Mouse (Mus musculus) c-Kit-positive CD71-positive TER-119-negative erythroid progenitor cells, embryonic 14.5 days (primary cell): ENCODE results near the gene Aebp1.
"Not testable (repeated sequence)": the region's sequence is repeated elsewhere in the genome, so short reads cannot be mapped to it uniquely, and the experiment has no call there.

ENCODE experiments used
- DNase-seq: peaks from one replicate; pipeline ENCODE4 v3.0.0-alpha.2; 2013; ENCODE audit warnings: low read depth

Aebp1 gene

GRCm38 (mm10) chr11:5855902-5856301 is 5.8 kb upstream of the Aebp1 start:
- no peak for DNase-seq

GRCm38 (mm10) chr11:5856479-5857130 is 5.1 kb upstream of the Aebp1 start:
- no peak for DNase-seq

GRCm38 (mm10) chr11:5858723-5859122 is 3.0 kb upstream of the Aebp1 start:
- DNase-seq: no peak

GRCm38 (mm10) chr11:5859883-5860550 is 1.7 kb upstream of the Aebp1 start:
- DNase-seq: no peak

- DNase-seq: no peak
Measured at GRCm38 (mm10) chr11:5860639-5861038, 1.1 kb upstream of the Aebp1 start.

- no peak for DNase-seq
Measured at GRCm38 (mm10) chr11:5862394-5863105, 803 bp downstream of the Aebp1 start.

GRCm38 (mm10) chr11:5867196-5867595 is 5.4 kb downstream of the Aebp1 start:
- no peak for DNase-seq

GRCm38 (mm10) chr11:5868324-5868723 is 6.6 kb downstream of the Aebp1 start:
- no peak for DNase-seq

GRCm38 (mm10) chr11:5869331-5869730 is 7.6 kb downstream of the Aebp1 start:
- no peak for DNase-seq

- no peak for DNase-seq
Measured at GRCm38 (mm10) chr11:5870069-5870468, 8.3 kb downstream of the Aebp1 start.

GRCm38 (mm10) chr11:5872707-5873106 is 11.0 kb downstream of the Aebp1 start:
- DNase-seq: no peak

GRCm38 (mm10) chr11:5873192-5873591 is 11.4 kb downstream of the Aebp1 start:
- DNase-seq: no peak

GRCm38 (mm10) chr11:5877421-5877820 is 15.7 kb downstream of the Aebp1 start:
- no peak for DNase-seq

GRCm38 (mm10) chr11:5877921-5878526 is 16.3 kb downstream of the Aebp1 start, which contains the start of gene Pold2:
Pold2 (minus strand) TSS chr11:5878292.
- peak; percentile 98 for DNase-seq

GRCm38 (mm10) chr11:5878661-5879060 is 16.9 kb downstream of the Aebp1 start:
- no peak for DNase-seq

GRCm38 (mm10) chr11:5879905-5880304 is 18.2 kb downstream of the Aebp1 start:
- DNase-seq: peak; percentile 48

- DNase-seq: no peak
Measured at GRCm38 (mm10) chr11:5882518-5882917, 20.8 kb downstream of the Aebp1 start.

- peak; percentile 43 for DNase-seq
Measured at GRCm38 (mm10) chr11:5886187-5886586, 24.4 kb downstream of the Aebp1 start.

- no peak for DNase-seq
Measured at GRCm38 (mm10) chr11:5887250-5887649, 25.5 kb downstream of the Aebp1 start.

- not testable (repeated sequence) for DNase-seq
Measured at GRCm38 (mm10) chr11:5888563-5888962, 26.8 kb downstream of the Aebp1 start.

- DNase-seq: no peak
Measured at GRCm38 (mm10) chr11:5892151-5892591, 30.4 kb downstream of the Aebp1 start.

- DNase-seq: no peak
Measured at GRCm38 (mm10) chr11:5892810-5893368, 31.1 kb downstream of the Aebp1 start.
